Mouse (Mus musculus) layer of hippocampus, postnatal 10 days (tissue): ENCODE data around the gene Zzz3. TPM values are rescaled to one million over a fixed set of nuclear protein-coding genes. Genes with fewer than 3 reads are reported as not detected.

Experiments used
- DNase-seq, 2 experiments: peaks; one replicate each; pipeline ENCODE4 v3.0.0; 2021; ENCODE audit warnings: low spot score in 2 of 2
- total RNA-seq, 2 experiments: library from RNA; stranded (reverse); gene quantifications; 2 replicates each; pipeline ENCODE4 v1.2.3; 2021

Gene Zzz3
- total RNA-seq, 2 experiments from 2014 or later: 31.9 to 33.9 TPM

DNA sequence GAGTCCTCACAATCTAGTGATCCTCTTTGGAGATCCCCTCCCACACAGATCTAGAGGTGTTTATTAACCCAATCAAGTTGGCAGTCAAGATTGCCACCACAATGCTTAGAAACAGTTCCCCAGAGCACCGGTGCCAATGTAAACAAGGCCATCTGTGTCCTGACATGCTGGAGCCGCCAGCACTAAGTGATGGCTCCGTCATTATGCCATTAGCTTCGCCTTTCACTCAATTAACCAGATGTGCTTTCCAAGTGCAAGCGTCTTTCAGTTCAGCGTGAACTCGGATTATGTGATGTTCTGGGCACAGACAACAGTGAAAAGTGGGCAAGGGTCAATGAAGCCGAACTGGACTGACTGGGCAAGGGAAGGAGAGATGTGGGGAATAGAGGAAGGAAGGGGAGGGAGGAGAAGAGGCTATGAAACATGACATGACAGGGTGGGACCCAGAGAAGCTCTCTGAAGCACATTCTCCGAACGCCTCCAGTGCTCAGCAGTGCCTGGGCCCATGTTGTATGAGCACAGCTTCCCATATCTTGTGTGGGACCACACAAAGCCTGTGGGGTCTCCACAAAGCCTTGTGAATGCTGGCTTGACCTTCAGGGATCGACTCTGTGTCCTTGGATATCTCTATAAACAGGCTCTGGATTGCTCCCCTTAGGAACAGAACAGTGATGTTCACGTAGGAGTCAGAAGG is 99.5 kb downstream of the Zzz3 start:
- DNase-seq: no peak

- DNase-seq: no peak
These were observed 100.2 kb downstream of the Zzz3 start for GRCm38 (mm10) chr3:152495415-152495898.

- no peak for DNase-seq
These were observed 101.8 kb downstream of the Zzz3 start for GRCm38 (mm10) chr3:152497084-152497483.

DNA sequence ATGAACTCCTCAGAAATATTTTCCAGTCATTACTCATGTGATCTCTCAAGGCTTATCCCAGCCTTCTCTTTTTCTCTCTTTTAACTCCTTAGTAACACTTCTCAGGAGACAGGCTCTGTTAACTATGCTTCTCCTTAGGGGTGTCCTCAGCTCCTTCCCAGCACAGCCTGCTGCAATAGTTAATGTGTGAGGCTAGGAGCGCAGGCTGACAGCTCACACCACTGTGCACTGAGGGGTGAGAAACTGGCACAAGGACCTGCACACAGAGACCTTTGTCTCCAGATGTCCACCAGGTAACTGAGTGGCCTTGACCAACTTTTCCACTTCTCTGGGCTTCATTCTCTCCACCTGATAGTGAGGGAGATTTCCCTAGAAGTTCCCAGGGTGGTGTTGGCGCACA is 102.6 kb downstream of the Zzz3 start:
- DNase-seq: no peak

- no peak for DNase-seq
These were observed 103.9 kb downstream of the Zzz3 start for GRCm38 (mm10) chr3:152498968-152499696.

DNA sequence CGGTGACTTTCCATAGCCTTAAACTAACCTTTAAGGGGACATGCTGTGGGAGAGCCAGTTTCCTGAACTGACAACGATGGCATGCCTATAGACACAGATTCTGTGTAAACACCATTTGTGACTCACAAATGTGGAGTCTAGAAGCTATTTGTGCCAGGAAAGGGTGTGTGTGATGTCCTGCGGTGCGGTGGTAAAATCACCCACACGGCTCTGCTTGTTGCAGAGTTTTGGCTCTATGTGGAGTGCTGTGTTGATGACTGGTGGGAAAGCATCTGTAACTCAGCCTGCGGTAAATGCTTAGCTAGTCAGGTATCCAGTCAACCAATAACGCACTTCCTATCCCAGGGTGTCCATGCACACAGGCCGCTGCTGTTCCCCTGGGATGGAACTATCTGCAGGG is 112.6 kb downstream of the Zzz3 start:
- no peak for DNase-seq

DNA sequence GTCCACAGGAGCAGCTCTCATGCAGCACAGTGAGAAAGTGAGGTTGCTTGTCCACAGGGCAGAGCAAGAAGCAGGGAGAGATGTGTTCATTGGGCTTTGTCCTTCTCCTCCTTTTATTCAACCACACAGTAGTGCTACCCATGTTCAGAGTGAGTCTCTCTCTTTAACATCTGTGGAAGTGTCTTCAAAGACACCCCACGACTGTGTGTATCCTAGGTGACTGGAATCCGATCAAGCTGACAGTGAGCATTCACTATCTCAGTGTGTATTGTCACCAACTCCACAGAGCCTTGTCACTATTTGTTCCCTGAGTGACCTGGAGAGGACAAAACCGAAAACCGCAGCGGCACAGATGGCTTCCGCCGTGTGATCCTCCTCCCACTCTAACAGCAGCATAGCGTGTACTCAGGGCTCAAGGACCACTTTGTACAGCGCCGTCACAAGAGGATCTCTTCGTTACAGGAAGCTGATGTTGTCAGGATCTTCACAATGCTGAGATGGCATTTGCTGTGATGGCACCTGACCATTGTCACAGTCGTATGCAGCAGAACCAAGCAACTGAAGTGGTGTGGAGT is 113.2 kb downstream of the Zzz3 start:
- DNase-seq: no peak

DNA sequence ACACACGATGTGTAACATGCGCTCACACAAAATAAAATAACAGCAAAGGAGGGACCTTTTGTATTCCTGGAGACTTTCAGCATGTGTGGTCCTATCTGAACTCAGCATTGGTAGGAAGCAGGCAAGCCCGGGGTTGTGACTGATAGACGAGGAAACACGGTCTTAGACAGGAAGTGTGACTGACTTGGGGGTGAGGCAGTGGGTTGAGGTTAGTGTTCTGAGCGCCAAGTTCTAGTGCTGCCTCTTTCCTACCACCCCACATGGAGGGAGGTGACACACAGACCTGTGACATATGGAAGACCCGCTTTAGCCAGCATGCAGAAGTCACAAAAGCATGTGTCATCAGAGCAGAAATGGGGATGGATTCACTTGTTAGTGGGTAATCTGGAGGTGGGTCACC is 114.0 kb downstream of the Zzz3 start:
- DNase-seq: no peak

Other genes starting within 250 kb of the Zzz3 start
- 1 to 10 TPM; 1.3 to 2.8 TPM for gene Gipc2, start 229.2 kb upstream of the Zzz3 start, total RNA-seq
- 10 to 100 TPM; 45.5 to 49.6 TPM for gene Dnajb4, start 185.2 kb upstream of the Zzz3 start, total RNA-seq
- gene Fubp1, start 185.1 kb upstream of the Zzz3 start, total RNA-seq: 100 to 1,000 TPM; 136 to 139 TPM
- 1 to 10 TPM in 1 of 2 experiments, under 1 TPM in 1; 0.87 to 1.0 TPM for gene Nexn, start 129.1 kb upstream of the Zzz3 start, total RNA-seq
- 10 to 100 TPM; 73.3 to 76.5 TPM for gene Miga1, start 55.1 kb upstream of the Zzz3 start, total RNA-seq
- gene Usp33, start 49.0 kb upstream of the Zzz3 start, total RNA-seq: 100 to 1,000 TPM; 103 to 117 TPM